Mouse (Mus musculus): ENCODE measurements around the gene Racgap1.
A peak's percentile ranks its signal among the peaks of the same experiment; 100 is the strongest.

GRCm38 (mm10) chr15:99651163-99651872, at the start of gene Racgap1:
- TF ChIP-seq CTCF (IDR thresholded peaks at IDR 0.05; ENCODE audit: low read depth): 0 out of 2 replicates have a peak, but pooled peaks have one; percentile 5
- no peak for TF ChIP-seq EP300 (IDR thresholded peaks at IDR 0.05; ENCODE audit: low read depth)

All from liver, postnatal 0 days (tissue).